Comparison of ENCODE assay signal across 17 mouse cellular contexts in genomic region chr12:112763176-112763575, GRCm38 (mm10).
"Had no signal": no experiment of that assay in that cellular context is flagged by ENCODE, and none has a peak within 500 bp of the region (broad histone marks: within the 10 kb centered on the region; RNA-seq: fewer than 3 reads in every experiment).

No protein-coding gene starts in this region.

- H3K4me1 ChIP-seq: neural tube, embryonic 15.5 days had no signal

- H3K9me3 ChIP-seq: limb, embryonic 10.5 days; liver, embryonic 15.5 days; neural tube, embryonic 15.5 days had no signal

- H3K4me3 ChIP-seq: limb, embryonic 10.5 days; liver, embryonic 15.5 days; midbrain, embryonic 10.5 days; myocyte; neural tube, embryonic 15.5 days had no signal

- H3K27ac ChIP-seq: kidney, postnatal 0 days; limb, embryonic 10.5 days; liver, embryonic 15.5 days; midbrain, embryonic 10.5 days; neural tube, embryonic 15.5 days had no signal

- ATAC-seq: lung, postnatal 0 days had no signal

- H3K9ac ChIP-seq: liver, embryonic 15.5 days; neural tube, embryonic 15.5 days had no signal

- DNase-seq: kidney, adult 11 months; kidney, adult 9 months; kidney, postnatal 36 days; layer of hippocampus, adult 9-11 months; lung, adult 2 months; lung, postnatal 36 days; midbrain, embryonic 14.5 days; right cerebral cortex, adult 18-20 months; right cerebral cortex, postnatal 25 days had no signal

- H3K36me3 ChIP-seq: limb, embryonic 10.5 days; liver, embryonic 15.5 days; midbrain, embryonic 10.5 days; neural tube, embryonic 15.5 days had no signal

- H3K27me3 ChIP-seq: liver, embryonic 15.5 days; neural tube, embryonic 15.5 days had no signal

- H3K4me2 ChIP-seq: liver, embryonic 11.5 days; liver, embryonic 15.5 days; neural tube, embryonic 15.5 days had no signal
